Mouse (Mus musculus) kidney, adult 11 months (tissue): ENCODE data around the gene Siglece.
"Not testable (repeated sequence)": the region's sequence is repeated elsewhere in the genome, so short reads cannot be mapped to it uniquely, and the experiment has no call there.

ENCODE experiments used
- DNase-seq: peaks from one replicate; pipeline ENCODE4 v3.0.0; 2022

The Siglece gene

DNA sequence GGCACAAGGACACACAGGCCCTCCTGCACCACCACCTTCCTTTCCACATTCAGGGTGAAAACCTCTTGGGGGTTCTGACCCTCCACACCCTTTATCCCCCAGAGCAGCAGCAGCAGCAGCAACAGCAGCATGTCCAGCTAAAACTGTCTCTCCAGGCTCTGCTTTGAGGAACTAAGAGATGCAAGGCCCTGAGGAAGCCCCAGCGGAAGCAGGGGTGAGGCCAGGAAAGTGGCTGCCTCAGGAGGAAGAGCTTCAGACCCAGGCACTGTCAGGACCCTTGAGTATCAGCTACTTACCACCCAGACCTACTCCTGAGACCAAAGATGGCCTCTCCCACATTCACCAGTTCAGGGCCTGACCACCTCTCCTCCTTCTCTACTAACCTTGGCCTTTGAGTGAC lies at the start of gene Siglece:
Gene Siglece (minus strand): TSS at position 160 of the 400 bp plus-strand sequence.
- no peak for DNase-seq

DNA sequence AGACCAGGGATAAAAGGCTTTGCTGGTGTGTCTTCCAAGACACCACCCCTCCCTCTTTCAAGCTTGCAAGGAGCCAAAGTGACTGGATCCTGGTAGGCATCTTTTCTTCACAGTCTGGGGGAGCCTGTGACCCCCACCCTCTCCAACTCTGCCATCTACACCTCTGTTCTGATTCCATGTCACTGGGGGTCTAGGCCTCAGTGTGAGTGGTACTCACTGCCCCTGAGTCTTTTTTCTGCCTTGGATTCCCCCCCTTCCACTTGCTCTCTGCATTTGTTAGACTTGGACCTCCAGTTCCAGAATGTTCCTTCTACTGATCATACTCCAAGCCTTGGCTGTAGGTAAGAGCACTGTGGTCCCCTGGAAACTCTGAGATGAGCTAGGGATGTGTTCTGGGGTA lies 30.2 kb upstream of the Siglece start, which contains the start of gene Klk14:
Gene Klk14 (plus strand): TSS at position 301 of the 400 bp plus-strand sequence.
- no peak for DNase-seq

DNA sequence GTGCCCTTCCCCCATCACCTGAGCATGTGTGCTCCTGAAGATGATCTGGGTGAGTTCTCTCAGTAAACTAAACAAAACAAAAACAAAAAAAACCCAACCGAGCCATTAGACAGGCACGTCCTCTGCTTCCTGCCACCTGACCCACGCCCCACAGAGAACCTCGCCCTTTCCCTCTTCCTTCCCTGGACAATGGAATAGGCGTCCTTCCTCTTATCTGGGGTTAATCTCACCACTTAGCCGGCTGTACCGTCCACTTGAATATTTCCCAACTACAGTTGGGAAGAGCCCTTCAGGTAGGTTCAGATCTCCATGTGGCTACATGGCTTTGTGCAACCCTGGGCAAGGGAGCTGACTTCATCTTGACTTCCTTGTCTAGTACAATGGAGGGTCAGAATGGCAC lies 25.1 kb upstream of the Siglece start:
- DNase-seq: no peak

DNA sequence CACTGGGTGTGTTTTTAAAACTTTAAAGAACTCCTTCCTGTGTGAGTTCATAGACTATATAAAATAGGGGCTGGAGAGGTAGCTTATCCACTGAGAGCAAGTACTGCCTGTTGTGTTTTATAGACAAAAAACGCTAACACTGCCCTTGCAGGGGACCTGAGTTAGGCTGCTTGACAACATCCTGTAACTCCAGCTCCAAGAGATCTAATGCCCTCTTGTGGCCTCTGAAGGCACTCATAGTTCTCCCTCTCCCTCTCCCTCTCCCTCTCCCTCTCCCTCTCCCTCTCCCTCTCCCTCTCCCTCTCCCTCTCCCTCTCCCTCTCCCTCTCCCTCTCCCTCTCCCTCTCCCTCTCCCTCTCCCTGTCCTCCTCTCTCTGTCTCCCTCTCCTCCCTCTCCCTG lies 22.6 kb upstream of the Siglece start:
- DNase-seq: not testable (repeated sequence)

DNA sequence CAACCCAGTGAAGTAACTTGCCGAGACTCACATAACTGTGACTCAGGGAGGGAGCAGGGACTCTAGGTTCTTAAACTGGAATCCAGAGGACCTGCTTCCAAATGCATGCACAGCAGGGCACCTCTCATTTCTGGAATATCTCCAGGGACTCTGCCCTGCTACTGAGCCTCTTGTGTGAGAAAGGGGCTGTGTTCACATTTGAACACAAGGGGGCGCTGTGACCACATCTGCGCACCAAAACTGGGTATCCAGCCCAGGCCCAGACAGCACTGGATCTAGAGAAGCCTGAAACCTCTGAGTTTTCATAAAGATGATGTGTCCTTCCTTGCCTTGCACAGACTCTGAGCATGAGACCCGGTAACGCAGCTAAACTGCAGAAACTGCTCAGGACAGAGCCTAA lies 21.0 kb upstream of the Siglece start:
- DNase-seq: peak; percentile 13

DNA sequence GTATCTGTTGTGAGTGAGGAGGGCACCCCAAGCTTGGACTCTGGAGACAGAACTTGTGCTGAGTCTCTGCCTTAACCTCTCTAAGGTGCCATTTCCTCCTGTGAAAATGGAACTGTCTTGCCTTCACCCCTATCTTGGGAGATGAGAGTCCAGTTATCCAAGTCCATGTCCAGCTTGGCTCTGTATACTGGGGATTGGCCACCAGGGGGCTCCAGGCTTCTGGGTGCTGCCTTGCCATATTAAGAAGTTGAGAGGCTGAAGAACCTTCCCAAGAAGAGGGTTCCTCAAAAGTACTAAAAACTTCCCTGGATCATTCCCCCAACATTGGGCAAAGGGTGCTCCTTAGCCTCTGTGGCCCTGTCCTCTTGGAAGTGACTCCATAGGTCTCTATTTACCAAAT lies 18.6 kb upstream of the Siglece start:
- peak; percentile 22 for DNase-seq

DNA sequence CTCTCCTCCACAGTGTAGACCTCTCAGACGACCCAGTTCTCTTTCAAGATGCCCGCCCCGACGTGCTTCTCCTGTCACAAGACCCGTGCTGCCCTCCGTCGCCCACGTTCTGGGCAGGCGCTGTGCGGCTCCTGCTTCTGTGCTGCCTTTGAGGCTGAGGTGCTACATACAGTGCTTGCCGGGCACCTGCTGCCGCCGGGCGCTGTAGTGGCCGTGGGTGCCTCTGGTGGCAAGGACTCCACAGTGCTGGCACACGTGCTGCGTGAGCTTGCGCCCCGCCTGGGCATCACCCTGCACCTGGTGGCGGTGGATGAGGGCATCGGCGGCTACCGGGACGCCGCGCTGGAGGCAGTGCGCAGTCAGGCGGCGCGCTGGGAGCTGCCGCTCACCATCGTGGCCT lies 15.1 kb upstream of the Siglece start:
- no peak for DNase-seq

DNA sequence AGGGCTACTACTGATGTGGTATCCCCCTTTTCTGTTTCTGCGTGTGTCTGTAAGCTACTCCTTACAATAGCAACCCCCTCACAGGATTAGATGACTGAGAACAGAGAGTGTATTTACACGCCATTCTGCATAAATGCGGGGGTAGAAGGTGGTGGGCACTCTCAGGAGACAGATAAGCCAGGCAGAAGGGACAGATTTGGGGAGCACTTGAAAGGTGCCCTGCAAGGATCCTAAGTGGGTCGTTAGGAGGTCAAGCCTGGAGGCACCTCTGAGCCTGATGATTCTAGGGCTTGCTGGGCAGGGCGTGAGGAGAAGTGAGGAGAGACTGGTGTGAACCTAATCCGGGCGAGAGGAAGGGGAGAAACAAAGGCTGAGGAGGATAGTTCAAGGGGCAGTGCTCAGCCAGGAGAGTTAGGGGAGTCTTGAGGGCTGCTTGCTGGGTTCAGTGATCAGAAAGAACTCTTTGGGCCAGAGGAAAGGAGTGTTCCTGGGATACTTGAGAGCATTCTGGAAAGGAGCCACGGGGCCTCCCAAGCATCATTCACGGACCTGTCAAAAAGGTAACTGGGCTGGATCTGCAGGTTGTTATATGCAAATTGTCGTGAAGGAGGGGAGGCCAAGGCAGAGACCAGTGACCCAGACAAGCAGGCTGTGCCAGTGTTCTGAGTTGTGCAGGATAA lies 12.8 kb upstream of the Siglece start:
- peak; percentile 36 for DNase-seq

DNA sequence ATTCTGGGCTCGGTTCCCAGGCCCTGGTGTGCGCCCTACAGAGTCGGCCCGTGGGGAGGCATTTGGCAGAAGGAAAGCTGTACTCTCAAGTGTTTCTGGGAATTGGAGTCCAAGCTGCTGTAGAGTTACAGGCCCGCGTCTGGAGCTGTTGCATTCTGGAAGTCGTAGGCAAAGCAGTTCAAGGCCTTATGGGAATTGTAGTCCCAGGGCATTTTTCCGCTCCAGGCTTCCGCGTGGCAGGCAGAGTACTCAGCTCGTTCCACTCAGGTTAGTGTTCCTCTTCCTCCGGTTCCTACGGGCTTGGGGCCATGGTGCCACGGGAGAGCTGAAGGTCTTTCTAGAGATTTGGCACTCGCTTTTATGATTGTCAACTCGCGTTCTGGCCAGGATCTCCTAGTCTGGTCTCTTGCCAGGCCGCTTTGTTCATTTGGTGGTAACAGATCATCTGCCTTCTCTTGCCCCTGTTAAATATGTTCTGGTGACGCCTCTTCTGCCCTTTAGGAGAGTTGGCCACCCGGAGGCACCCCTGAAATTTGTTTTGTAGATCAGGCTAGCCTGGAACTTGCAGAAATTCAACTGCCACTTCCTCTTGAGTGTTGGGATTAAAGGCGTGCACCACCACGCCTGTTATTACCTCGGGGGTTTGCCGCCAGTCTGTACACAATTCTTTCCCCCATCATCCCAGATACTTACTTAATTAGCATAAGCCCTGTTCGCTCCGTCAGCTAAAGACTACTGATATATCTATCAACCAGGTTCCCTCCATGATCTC lies 12.0 kb upstream of the Siglece start, which contains the start of gene Ctu1:
Gene Ctu1 (plus strand): TSS at position 208 of the 772 bp plus-strand sequence.
- DNase-seq: peak; percentile 97

DNA sequence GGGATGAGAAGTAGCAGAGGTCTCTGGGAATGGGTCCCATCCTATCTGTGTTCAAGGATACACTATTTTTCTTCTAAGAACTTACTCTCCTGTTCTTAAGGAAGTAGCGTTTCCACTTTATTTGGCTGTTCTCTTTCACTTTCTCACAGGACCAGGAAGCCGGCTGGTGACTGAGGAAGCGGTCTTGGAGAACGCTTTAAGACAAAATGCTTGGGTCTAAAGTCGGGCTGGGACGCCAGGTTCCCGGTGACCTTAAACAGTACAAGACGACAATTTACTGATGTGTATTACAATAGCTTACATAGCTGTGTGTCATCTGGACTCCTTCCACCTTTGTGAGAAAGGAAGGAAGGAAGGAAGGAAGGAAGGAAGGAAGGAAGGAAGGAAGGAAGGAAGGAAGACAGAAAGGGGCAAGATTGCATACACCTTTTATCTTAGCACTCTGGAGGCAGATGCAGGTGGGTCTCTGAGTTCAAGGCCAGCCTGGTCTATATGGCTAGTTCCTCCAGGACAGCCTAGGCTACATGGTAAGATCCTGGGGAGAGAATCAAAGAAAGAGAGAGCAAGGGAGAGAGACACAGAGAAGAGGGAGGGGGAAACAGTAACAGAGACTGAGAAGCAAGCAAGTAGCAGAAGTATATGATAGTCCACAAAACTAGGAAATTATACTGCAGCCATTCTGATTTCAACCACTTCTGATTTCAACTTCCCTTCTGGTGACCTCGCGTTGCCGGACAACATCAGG lies 11.3 kb upstream of the Siglece start:
- DNase-seq: peak; percentile 17

DNA sequence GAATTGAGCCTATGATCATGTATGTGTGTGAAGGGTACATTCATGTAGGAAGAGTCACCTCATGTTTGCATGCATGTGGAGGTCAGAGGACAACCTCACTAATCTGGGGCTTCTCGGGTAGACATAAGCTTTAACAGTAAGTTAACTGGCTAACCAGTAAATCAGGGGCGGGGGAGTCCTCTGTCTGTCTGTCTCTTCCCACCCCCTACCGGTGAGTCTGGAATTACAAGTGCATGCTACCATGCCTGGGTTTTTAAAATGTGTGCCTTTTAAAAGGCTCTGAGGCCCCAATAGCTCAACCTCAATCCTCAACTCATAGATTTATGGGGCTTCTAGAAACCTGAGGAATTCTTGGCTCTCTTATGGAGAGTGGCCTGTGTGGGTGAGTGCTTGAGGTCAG lies 8.6 kb upstream of the Siglece start:
- DNase-seq: no peak

DNA sequence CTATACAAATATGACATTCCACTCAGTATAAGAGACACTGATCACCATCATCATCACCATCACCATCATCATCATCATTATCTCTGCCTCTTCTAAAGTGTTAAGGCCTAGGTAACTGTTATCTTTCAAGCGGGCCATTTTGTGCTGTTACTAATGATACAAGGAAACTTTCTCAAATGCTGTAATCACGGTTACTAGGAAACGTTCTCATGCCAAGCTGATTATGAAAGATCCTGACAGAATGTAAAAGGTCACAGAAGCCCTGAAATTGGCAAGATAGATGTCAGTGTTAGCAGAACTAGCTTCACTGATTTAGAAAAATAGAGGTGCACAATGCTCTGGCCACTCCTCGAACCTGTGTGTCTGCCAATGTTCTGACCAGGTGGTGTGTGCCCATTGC lies 7.3 kb upstream of the Siglece start:
- DNase-seq: not testable (repeated sequence)

DNA sequence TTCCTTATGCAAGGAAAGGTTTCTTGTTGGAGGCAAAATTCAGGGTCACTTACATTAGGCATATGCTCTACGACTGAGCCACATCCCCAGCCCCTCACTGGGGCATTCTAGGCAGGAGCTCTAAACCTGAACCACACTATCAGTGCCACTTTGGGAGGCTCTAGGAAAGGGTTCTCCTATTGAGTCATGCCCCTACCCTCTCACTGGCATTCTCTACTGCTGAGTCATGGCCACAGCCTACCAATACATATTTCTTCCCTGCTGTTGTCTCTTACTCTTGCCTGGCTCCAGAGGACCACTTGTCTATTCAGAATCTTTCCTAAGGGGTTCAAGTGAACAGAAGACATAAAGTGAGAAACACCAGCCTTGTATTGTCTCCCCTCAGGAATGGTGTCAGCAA lies 2.8 kb upstream of the Siglece start:
- DNase-seq: no peak

DNA sequence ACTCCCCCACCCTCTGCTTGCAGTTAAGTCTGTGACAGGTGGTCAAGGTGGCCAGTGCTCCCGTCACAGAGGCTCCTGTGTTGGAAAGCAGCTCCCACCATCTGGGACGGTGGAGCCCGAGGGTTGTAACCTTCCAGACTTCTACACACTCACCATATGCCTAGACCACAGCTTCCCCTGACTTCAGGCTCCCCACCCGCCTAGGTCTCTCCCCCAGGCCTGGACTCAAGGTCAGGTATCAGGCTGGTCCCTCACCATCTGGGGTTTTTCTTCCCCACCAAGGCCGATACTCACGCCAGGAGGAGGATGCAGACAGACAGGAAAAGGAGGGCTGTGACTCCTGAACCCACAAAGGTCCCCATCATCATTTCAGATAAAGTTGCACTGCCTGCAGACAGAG lies 3.7 kb downstream of the Siglece start:
- DNase-seq: no peak

DNA sequence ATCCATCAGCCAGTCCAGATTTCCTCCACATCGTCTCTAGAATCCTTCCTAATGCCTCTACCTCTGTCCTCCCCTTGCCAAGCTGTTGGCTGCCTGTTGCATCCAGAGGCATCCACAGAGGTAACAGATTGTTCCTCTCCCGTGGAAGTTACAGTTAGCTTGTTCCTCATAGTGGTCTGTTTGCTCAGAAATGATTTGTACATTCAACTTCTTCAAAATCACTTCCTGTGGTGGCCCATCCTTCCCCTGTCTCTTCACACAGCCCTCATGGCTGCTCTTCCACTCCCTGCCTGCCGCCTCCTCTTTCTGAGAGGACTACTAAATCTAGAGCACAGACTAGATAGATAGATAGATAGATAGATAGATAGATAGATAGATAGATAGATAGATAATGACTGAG lies 5.4 kb downstream of the Siglece start:
- no peak for DNase-seq

DNA sequence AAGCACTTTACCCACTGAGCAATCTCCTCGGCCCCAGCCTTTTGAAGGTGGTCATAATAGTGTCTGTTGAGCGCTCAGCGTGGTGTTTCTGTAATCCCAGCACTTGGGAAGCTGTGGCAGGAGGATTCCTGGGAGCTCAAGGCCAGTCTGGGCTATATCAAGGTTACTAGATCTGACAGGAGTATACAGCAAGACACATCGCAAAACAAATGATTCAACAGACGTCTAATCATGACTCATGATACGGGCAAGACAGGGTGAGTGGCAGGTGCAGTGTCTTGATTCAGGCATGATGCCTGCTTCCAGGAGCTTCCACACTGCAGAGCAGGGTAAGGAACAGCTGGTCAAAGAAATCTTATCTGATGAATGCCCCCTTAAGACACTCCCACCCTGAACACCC lies 7.3 kb downstream of the Siglece start:
- DNase-seq: no peak

DNA sequence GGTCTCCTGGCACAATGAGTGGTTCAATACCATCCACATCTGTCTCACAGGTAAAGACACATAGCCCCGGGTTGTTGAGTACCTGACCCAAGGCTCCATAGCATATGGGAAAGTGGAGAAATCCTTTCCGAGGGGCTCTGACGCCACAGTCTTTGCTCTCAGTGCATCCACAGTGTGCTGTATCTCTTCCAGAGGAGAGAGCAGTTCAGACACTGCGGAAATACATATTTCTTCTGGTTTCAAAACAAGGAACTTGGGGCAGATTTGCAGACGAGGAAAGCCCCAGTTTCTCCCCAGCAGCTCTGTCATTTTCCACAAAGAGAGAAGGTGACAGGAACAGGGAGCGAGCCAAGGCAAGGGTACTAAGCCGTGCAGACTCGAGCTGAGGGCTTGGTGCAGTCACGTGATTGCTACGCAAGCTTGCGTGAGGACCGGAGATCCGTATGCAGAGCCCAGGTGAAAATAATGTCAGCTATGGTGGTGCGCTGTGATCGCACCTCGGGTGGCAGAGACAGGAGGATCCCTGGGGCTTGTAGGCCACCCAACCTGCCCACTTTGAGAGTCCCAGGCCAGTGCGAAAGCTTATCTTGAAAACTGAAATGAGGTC lies 16.8 kb downstream of the Siglece start:
- DNase-seq: no peak

DNA sequence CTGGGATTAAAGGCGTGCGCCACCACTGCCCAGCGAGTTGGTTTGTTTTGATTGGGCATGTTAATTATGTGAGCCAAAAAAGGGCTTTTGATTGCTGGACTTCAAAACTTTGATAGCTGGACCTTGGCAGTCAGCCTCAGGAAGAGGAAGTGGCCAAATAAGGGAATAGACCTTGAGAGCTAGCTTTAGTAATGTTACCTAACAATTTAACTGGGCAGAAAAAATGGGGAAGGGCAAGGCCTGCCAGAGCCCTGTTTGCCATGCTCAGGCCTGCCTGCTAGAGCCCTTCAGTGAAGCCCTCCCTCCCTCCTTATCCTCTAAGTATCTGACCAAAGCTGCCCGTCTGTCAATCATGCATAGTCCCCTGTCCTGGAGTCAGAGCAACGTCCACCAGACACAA lies 17.4 kb downstream of the Siglece start:
- no peak for DNase-seq

DNA sequence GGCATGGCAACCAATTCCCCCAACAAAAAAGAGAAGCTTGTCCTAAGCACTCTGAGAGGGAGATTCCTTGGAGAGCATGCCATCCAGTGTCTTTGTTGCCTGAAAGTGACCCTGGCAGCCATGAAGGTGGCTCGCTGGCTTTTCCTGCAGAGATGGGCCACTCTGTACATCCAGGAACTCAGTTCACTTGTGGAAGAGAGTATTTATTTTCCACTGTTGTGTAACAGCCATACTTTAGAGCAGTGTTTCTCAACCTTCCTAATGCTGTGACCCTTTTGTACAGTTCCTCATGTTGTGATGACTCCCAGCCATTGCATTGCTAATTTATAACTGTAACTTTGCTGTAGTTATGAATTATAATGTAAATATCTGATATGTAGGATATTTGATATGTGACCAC lies 22.8 kb downstream of the Siglece start:
- no peak for DNase-seq

DNA sequence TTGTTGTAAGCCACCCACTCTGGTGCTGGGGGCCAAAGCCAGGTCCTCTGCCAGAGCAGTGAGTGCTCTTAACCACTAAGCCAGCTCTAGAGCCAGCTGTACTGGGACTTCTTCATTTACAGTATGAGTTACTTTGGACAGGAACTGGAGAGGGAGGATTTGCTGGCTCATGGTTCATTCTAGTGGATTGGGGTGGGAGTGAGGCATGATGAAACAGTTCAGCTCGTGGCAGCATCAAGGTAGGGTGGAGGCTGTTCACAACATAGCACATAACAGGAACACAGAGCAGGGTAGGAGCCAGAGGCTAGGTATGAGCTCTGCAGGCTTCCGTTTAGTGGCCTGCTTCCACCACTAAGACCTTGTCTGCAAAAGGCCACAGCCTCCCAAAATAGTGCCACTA lies 23.8 kb downstream of the Siglece start:
- DNase-seq: no peak

DNA sequence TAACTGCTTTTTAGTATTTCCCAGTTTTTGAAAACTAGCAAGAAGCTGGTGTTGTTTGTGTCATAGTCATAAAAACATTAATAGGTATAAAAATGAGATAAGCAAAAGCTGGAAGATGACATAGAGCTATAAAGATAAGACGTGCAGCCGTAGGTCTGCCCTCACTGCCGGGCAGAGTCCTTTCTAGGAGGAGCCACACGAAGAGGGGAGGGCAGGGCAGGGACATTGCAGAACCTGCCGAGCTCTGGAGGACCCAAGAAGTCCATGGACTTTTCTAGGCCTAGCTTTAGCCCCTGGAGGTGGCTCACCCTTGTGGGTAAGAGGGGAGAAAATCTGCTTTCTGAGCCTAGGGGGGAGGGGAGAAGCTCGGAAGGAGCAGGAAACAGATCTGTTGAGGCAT lies 25.5 kb downstream of the Siglece start, which contains the start of gene Ceacam18:
Gene Ceacam18 (plus strand): TSS at position 208 of the 400 bp plus-strand sequence.
- DNase-seq: no peak

DNA sequence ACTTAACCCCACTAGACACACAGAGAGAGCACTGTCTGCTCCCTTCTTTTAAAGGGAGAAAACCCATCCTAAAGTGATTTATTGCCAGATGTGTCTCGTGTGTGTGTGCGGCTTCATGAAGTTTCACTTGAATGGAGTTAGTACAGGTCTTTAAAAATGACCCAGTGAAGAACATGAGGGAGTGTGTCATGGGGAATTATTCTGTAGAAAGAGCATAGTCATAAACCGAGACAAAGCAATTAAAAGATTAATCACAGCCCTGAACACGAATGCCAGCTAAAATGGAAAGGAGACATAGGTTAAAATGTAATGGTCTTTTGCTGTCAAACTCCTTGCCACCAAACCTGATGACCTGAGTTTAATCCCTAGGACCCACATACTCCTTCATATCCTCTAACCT lies 26.0 kb downstream of the Siglece start:
- DNase-seq: no peak

DNA sequence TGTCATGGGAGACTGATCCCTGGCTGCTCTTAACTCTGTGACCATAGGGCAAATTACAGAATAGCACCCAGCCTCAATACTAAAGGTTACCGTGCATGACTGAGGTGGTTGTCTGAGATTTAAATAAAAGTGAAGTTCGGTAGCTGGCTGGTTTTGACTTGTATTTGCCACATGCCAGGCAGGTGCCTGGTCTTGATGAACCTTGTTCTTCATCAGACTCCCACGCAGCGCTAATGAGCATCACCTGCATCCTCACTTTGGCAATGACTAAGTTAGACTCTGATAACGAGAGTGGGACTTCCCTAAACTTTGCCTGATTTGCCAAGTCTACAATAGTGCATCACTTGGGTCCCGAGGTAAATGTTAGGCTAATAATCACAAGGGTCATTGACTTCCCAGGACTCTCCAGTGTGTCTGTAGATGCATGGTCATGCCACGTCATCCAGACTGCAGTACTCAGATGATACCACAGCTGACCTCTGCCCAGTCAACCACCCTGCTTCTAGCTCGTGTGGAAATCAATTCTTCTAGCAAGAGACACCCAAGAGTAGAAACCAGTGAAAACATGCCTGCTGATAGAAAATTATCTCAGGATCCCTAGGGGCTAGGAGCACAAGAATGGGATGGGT lies 34.1 kb downstream of the Siglece start:
- DNase-seq: no peak
